Mouse (Mus musculus) embryonic facial prominence, embryonic 10.5 days (tissue): Measurements from ENCODE around the gene Nfe2l1. TPM values are rescaled to one million over a fixed set of nuclear protein-coding genes. Genes with fewer than 3 reads are reported as not detected.

Source experiments
- DNase-seq: peaks from one replicate; pipeline ENCODE4 v3.0.0-alpha.2; 2017; ENCODE audit warnings: low spot score
- H3K27ac ChIP-seq: fragments of 300-500 bp; sonication (generic); replicated peaks from 2 replicates; pipeline ENCODE4 v1.5.1; 2016; ENCODE audit warnings: mild to moderate bottlenecking
- H3K27me3 ChIP-seq: fragments of 300-500 bp; sonication (generic); replicated peaks from 2 replicates; pipeline ENCODE4 v1.6.1; 2016; ENCODE audit warnings: low read depth, mild to moderate bottlenecking; ENCODE audit not compliant: poor library complexity, severe bottlenecking
- H3K36me3 ChIP-seq: fragments of 300-500 bp; sonication (generic); replicated peaks from 2 replicates; pipeline ENCODE4 v1.6.1; 2016; ENCODE audit warnings: mild to moderate bottlenecking, moderate library complexity
- H3K4me1 ChIP-seq: fragments of 300-500 bp; sonication (generic); 2 replicates; pipeline ENCODE4 v1.6.1; 2016
- H3K4me3 ChIP-seq: fragments of 300-500 bp; sonication (generic); 2 replicates; pipeline ENCODE4 v1.5.1; 2016; ENCODE audit warnings: mild to moderate bottlenecking, moderate library complexity
- H3K9me3 ChIP-seq: fragments of 300-500 bp; sonication (generic); 2 replicates; pipeline ENCODE4 v1.6.1; 2016; ENCODE audit warnings: mild to moderate bottlenecking
- WGBS: fragments of 180-500 bp; shearing (Covaris S2); methylation state at CpG from one replicate; pipeline ENCODE4 v1.1.7; 2016; 5-methylcytosine and 5-hydroxymethylcytosine counted together
- polyA plus RNA-seq: library from polyadenylated mRNA; unstranded; fragments of >200 nt; fragmentation: Nextera tagmentation; extraction: Ambion mirVana; gene quantifications from 2 replicates; pipeline ENCODE4 v1.2.1, GENCODE M21; 2016

Gene Nfe2l1
- polyA plus RNA-seq, result 65.4 and 69.9 TPM in 2 replicates

GRCm38 (mm10) chr11:96829813-96830538 lies at the start of gene Nfe2l1:
TSS of gene Nfe2l1 (minus strand) at chr11:96829968.
- Histone ChIP-seq H3K4me1 (peaks cover 55% of the 10 kb centered on the region), H3K27ac (peak within 1 kb of the TSS; percentile 93), H3K36me3 (peaks cover 33% of the 10 kb centered on the region), H3K27me3 (no peaks in the 10 kb centered on the region), H3K4me3 (peak within 1 kb of the TSS; percentile 76), H3K9me3 (no peaks in the 10 kb centered on the region)
- under 1% methylated on average over 51 of the region's 51 CpGs for WGBS
- DNase-seq, result peak; percentile 98

GRCm38 (mm10) chr11:96879359-96879758 lies 49.6 kb upstream of the Nfe2l1 start:
- H3K9me3 ChIP-seq, result no peaks in the 10 kb centered on the region
- no peak for DNase-seq
- peaks cover 68% of the 10 kb centered on the region for H3K4me1 ChIP-seq
- WGBS, result 26% methylated on average over 7 of the region's 7 CpGs
- H3K27me3 ChIP-seq, result 0 out of 2 replicates have a peak, but pooled peaks cover 3% of the 10 kb centered on the region
- no peak overlapping the region for H3K4me3 ChIP-seq
- peak overlapping the region; percentile 95 for H3K27ac ChIP-seq
- H3K36me3 ChIP-seq, result no peaks in the 10 kb centered on the region

- no peak overlapping the region for H3K4me3 ChIP-seq
- H3K4me1 ChIP-seq, result peaks cover 68% of the 10 kb centered on the region
Measured at GRCm38 (mm10) chr11:96878715-96879114, 48.9 kb upstream of the Nfe2l1 start.

DNA sequence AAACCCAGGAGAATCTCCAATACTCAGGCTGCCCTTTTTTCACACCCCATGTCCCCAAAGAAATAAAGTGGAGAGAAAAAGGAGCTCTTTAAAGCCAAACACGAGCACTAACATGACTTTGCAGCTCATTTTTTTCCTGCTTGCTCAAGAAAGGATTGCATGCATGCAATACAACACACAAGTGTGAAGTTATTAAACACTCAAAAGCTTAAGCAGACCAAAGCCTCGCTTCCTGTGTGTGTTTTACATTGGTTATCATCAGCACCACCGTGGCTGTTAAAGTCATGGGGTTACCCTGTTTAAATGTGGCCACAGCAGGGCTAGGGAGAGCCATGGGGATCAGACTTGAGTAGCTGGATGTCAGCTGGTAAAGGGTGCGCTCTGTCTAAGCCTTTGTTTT lies 47.3 kb upstream of the Nfe2l1 start:
- no peaks in the 10 kb centered on the region for H3K9me3 ChIP-seq
- H3K27ac ChIP-seq, result peak overlapping the region; percentile 95
- 47% methylated on average over 4 of the region's 4 CpGs for WGBS
- H3K36me3 ChIP-seq, result no peaks in the 10 kb centered on the region
- DNase-seq, result no peak
- 0 out of 2 replicates have a peak, but pooled peaks cover 3% of the 10 kb centered on the region for H3K27me3 ChIP-seq
- peaks cover 79% of the 10 kb centered on the region for H3K4me1 ChIP-seq
- peak overlapping the region; percentile 57 for H3K4me3 ChIP-seq

More at GRCm38 (mm10) chr11:96878715-96879114, 48.9 kb upstream of the Nfe2l1 start:
- no peaks in the 10 kb centered on the region for H3K9me3 ChIP-seq
- no peaks in the 10 kb centered on the region for H3K36me3 ChIP-seq
- WGBS, result 53% methylated on average over 3 of the region's 3 CpGs
- H3K27me3 ChIP-seq, result 0 out of 2 replicates have a peak, but pooled peaks cover 3% of the 10 kb centered on the region
- no peak for DNase-seq
- H3K27ac ChIP-seq, result peak overlapping the region; percentile 95

- H3K36me3 ChIP-seq, result no peaks in the 10 kb centered on the region
- H3K9me3 ChIP-seq, result no peaks in the 10 kb centered on the region
- H3K4me3 ChIP-seq, result peak overlapping the region; percentile 57
- peaks cover 80% of the 10 kb centered on the region for H3K4me1 ChIP-seq
- DNase-seq, result peak; percentile 56
- H3K27ac ChIP-seq, result peak overlapping the region; percentile 95
- 0 out of 2 replicates have a peak, but pooled peaks cover 3% of the 10 kb centered on the region for H3K27me3 ChIP-seq
- WGBS, result 4% methylated on average over 13 of the region's 13 CpGs
Measured at GRCm38 (mm10) chr11:96876300-96877040, 46.7 kb upstream of the Nfe2l1 start.

GRCm38 (mm10) chr11:96875745-96876144 lies 46.0 kb upstream of the Nfe2l1 start:
- 0 out of 2 replicates have a peak, but pooled peaks cover 3% of the 10 kb centered on the region for H3K27me3 ChIP-seq
- peak overlapping the region; percentile 57 for H3K4me3 ChIP-seq
- no peaks in the 10 kb centered on the region for H3K9me3 ChIP-seq
- H3K27ac ChIP-seq, result peak overlapping the region; percentile 95
- WGBS, result under 1% methylated on average over 35 of the region's 35 CpGs
- peak; percentile 94 for DNase-seq
- no peaks in the 10 kb centered on the region for H3K36me3 ChIP-seq
- peaks cover 80% of the 10 kb centered on the region for H3K4me1 ChIP-seq

DNA sequence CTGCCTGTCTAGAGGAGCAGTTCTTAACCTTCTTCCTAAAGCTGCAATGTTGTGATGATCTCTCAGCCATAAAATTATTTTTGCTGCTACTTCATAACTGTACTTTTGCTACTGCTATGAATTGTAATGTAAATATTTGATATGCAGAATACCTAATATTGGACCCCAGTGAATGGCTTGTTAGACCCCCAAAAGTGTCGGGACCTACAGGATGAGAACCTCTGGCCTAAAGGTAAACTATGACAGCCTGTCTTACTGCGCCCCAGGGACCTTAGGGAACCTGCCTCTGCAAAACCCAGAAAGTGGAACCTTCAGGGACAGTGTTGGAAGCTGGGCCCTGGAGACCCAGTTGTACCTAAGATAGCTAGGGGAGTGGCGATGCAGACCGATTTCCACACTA lies 45.5 kb upstream of the Nfe2l1 start:
- no peak for DNase-seq
- WGBS, result 4% methylated on average over 4 of the region's 4 CpGs
- H3K9me3 ChIP-seq, result no peaks in the 10 kb centered on the region
- no peaks in the 10 kb centered on the region for H3K36me3 ChIP-seq
- peak overlapping the region; percentile 95 for H3K27ac ChIP-seq
- H3K4me3 ChIP-seq, result peak overlapping the region; percentile 57
- 0 out of 2 replicates have a peak, but pooled peaks cover 3% of the 10 kb centered on the region for H3K27me3 ChIP-seq
- peaks cover 82% of the 10 kb centered on the region for H3K4me1 ChIP-seq

DNA sequence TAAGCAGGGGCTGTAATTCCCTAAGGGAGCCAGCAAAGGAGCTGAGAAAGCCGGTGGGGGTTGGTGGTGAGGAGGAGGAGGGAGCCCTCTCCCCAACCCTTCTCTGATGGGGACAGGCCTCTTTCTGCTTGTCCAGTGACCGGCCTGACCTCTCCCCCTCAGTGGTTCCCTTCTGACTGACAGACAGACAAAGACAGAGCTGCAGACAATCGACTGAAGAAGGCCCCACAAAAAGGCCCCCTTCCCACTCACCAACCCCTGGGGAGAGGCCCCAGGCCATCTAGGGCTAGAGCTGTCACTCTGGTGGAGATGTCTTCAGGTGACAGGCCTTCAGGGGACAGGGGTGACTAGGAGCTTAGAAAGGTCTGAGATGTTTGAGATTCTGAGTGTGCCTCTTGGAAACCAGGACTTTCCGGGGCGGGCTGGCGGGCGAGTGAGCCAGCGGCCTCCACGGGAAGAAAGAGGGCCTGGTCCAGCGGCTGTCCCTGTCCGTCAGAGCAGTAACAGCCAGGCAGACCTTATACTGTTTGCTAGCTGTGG lies 43.9 kb upstream of the Nfe2l1 start:
- Histone ChIP-seq H3K27me3 (0 out of 2 replicates have a peak, but pooled peaks cover 3% of the 10 kb centered on the region), H3K36me3 (no peaks in the 10 kb centered on the region), H3K4me1 (peaks cover 74% of the 10 kb centered on the region), H3K27ac (peak overlapping the region; percentile 95), H3K4me3 (peak overlapping the region; percentile 46), H3K9me3 (no peaks in the 10 kb centered on the region)
- DNase-seq, result peak; percentile 69
- WGBS, result 9% methylated on average over 11 of the region's 11 CpGs

- peak; percentile 77 for DNase-seq
- H3K36me3 ChIP-seq, result no peaks in the 10 kb centered on the region
- peak overlapping the region; percentile 95 for H3K27ac ChIP-seq
- H3K27me3 ChIP-seq, result 0 out of 2 replicates have a peak, but pooled peaks cover 3% of the 10 kb centered on the region
- WGBS, result 3% methylated on average over 24 of the region's 24 CpGs
- H3K4me3 ChIP-seq, result peak overlapping the region; percentile 46
- no peaks in the 10 kb centered on the region for H3K9me3 ChIP-seq
- H3K4me1 ChIP-seq, result peaks cover 65% of the 10 kb centered on the region
Measured at GRCm38 (mm10) chr11:96872441-96873379, 42.9 kb upstream of the Nfe2l1 start.

- DNase-seq, result peak; percentile 81
- peak overlapping the region; percentile 73; the same call in 1 of the 2 replicates for H3K27ac ChIP-seq
- 14% methylated on average over 5 of the region's 5 CpGs for WGBS
- H3K36me3 ChIP-seq, result no peaks in the 10 kb centered on the region
- H3K9me3 ChIP-seq, result no peaks in the 10 kb centered on the region
- peaks cover 31% of the 10 kb centered on the region for H3K4me1 ChIP-seq
- H3K27me3 ChIP-seq, result peaks cover 4% of the 10 kb centered on the region; the same call in 1 of the 2 replicates
- no peak overlapping the region for H3K4me3 ChIP-seq
Measured at GRCm38 (mm10) chr11:96867149-96867548, 37.4 kb upstream of the Nfe2l1 start.

DNA sequence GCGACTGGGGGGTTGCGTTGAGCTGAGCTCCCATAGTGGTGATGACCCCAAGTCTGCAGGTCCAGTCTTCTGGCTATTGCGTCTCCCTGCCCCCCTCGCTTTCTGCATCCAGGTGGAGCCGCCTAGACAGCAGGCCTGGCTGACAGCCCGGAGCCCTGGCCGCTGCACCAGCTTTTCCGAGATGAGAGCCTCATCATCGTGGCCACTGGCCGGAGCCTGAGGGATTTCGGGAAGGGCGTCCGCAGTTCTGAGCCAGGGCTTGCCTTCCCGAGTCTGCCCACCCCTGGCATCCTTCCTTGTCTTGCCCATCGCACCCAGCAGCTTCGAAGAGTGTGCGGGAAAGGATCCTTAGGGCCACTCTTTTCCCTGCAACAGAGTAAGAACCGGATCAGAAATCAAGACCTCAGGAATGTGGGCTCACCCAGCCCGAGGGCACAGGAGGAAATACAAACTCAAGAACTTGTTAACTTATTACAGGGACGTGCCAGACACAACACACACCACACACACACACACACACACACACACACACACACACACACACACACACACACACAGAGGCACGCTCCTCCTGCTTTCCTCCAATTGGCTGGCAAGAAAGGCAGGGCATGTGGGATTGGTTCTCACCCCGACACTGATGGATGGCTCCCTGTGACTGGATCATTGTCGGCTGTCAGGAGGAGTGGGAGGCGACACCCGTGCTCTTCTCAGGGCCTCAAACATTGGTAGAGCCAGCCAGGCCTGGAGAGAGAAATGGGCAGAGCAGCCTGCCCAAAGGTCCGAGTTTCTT lies 33.6 kb upstream of the Nfe2l1 start:
- H3K27me3 ChIP-seq, result peaks cover 4% of the 10 kb centered on the region; the same call in 1 of the 2 replicates
- no peaks in the 10 kb centered on the region for H3K36me3 ChIP-seq
- H3K9me3 ChIP-seq, result no peaks in the 10 kb centered on the region
- 21% methylated on average over 26 of the region's 26 CpGs for WGBS
- H3K4me3 ChIP-seq, result peak overlapping the region; percentile 46
- DNase-seq, result peak; percentile 80
- H3K4me1 ChIP-seq, result peaks cover 41% of the 10 kb centered on the region
- peak overlapping the region; percentile 75 for H3K27ac ChIP-seq
